In genomic region chr10:82652625-82653024, GRCm38 (mm10) we compare ENCODE assay signal across 22 mouse cellular contexts. TPM values are rescaled to one million over a fixed set of nuclear protein-coding genes. Genes with fewer than 3 reads are reported as not detected.
"Had no signal": no experiment of that assay in that cellular context is flagged by ENCODE, and none has a peak within 500 bp of the region (broad histone marks: within the 10 kb centered on the region; RNA-seq: fewer than 3 reads in every experiment).

No protein-coding gene starts in this region.

- H3K9me3 ChIP-seq: heart, embryonic 13.5 days; heart, embryonic 15.5 days; hindbrain, embryonic 10.5 days; hindbrain, embryonic 12.5 days; intestine, embryonic 15.5 days; limb, embryonic 13.5 days; limb, embryonic 15.5 days; liver, embryonic 12.5 days had no signal

- H3K4me1 ChIP-seq: heart, embryonic 13.5 days; heart, embryonic 15.5 days; hindbrain, embryonic 10.5 days; hindbrain, embryonic 12.5 days; intestine, embryonic 15.5 days; limb, embryonic 13.5 days; limb, embryonic 15.5 days; liver, embryonic 12.5 days had no signal

- H3K27me3 ChIP-seq: heart, embryonic 13.5 days; heart, embryonic 15.5 days; hindbrain, embryonic 12.5 days; intestine, embryonic 15.5 days; limb, embryonic 13.5 days; limb, embryonic 15.5 days; liver, embryonic 12.5 days had no signal

- H3K9ac ChIP-seq: heart, embryonic 13.5 days; heart, embryonic 15.5 days; hindbrain, embryonic 12.5 days; hindbrain, embryonic 14.5 days; intestine, embryonic 15.5 days; limb, embryonic 13.5 days; limb, embryonic 15.5 days; liver, embryonic 12.5 days; liver, embryonic 14.5 days had no signal

- DNase-seq: gastrocnemius, postnatal 14 days; heart, adult 2 months; heart, postnatal 14 days; heart, postnatal 36 days; kidney, adult 18-20 months; kidney, adult 8-10 months; kidney, postnatal 25 days; kidney, postnatal 4 days; layer of hippocampus, postnatal 36 days had no signal

- H3K27ac ChIP-seq: heart, adult 2 months; heart, embryonic 13.5 days; heart, embryonic 15.5 days; hindbrain, embryonic 10.5 days; hindbrain, embryonic 12.5 days; hindbrain, embryonic 14.5 days; intestine, embryonic 15.5 days; layer of hippocampus, adult 2 months; left cerebral cortex, adult 2 months; limb, embryonic 13.5 days; limb, embryonic 15.5 days; liver, embryonic 12.5 days; liver, embryonic 14.5 days had no signal

- H3K4me3 ChIP-seq: heart, adult 2 months; heart, embryonic 13.5 days; heart, embryonic 15.5 days; hindbrain, embryonic 10.5 days; hindbrain, embryonic 12.5 days; intestine, embryonic 15.5 days; layer of hippocampus, adult 2 months; left cerebral cortex, adult 2 months; limb, embryonic 13.5 days; limb, embryonic 15.5 days; liver, embryonic 12.5 days had no signal

RNA-seq across cellular contexts. Expression of gene Glt8d2, which starts 37.8 kb away (rescaled TPM):
- polyA plus RNA-seq: liver, adult 2 months had no signal
